Mouse (Mus musculus) bone marrow, adult 2 months (tissue): ENCODE data around the gene Mrpl48.
A peak's percentile ranks its signal among the peaks of the same experiment; 100 is the strongest.

Experiments
- CTCF ChIP-seq: fragments of 200-500 bp; IDR thresholded peaks from 2 replicates; pipeline ENCODE4 v1.5.1; 2011; ENCODE audit warnings: low read length, control low read depth; ENCODE audit not compliant: control insufficient read depth, insufficient read depth
- POLR2A ChIP-seq: fragments of 200-500 bp; IDR thresholded peaks from 2 replicates; pipeline ENCODE4 v1.6.1; 2011; ENCODE audit warnings: low read depth, mild to moderate bottlenecking, control low read depth, low read length, borderline replicate concordance; ENCODE audit not compliant: control insufficient read depth

DNA sequence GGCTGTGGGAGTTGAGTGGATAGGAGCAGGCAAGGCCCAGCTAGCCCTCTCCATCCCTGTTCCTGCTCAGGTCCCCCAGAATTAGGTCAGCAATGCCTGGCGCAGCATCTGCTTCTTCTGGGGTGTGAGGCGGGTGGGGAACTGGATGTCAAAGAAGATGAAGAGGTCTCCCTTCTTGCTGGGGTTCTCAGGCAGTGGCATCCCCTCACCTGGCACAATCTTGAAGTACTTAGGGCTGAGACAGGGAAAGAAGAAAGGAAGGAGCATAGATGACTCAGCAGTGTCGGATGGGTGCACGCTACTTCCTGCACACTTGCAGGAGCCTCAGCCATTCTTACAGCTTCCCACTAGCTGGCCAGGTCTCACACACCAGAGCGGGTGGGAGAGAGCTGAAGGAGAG is 105.0 kb downstream of the Mrpl48 start:
- TF ChIP-seq CTCF (no peak), POLR2A (0 out of 2 replicates have a peak, but pooled peaks have one; percentile 36)
